Mouse (Mus musculus): ENCODE results near the gene Igsf9. TPM values are rescaled to one million over a fixed set of nuclear protein-coding genes. Genes with fewer than 3 reads are reported as not detected.

The Igsf9 gene
- total and polyA plus RNA-seq, 3 experiments = 0.12 to 0.38 TPM; not detected in 1

DNA sequence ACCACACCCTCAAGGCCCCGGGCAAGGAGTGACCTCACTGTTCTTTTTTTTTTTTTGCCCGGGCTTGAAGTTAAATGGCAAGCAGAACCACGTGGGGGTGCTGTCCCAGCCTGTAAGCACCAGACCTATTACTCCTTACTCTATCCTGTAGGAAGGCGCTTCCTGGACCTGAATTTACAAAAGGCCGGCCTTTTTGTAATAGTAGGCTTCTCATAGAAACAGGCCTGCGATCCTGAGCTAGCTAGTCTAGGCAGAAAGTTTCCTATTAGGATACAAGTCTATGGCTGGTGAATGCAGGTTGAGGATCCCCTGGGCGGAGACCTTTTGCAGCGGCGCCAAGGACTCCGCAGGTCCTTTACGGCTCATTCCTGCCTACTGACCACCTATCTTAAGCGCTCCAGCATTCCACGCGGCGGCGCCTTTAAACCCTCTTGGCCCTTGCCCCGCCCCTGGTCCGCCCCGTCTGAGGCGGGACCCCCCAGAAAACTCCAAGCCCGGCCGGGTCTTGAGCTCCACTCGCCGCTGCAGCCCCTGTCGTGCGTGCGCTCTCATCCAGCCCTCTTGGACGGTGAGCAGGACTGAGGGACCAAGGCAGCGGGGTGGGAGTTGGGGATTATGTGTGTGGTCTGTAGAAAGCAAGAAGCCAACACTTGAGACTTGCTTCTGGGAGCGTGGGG lies 18.3 kb downstream of the Igsf9 start, which contains the start of gene Tagln2:
TSS of gene Tagln2 (plus strand) at position 283 of the 677 bp plus-strand sequence.
- Histone ChIP-seq H3K4me1 (ENCODE audit: control insufficient read depth in 1 of 2, insufficient read depth in 2 of 2, low read length in 2 of 2) (peaks cover 9 to 37% of the 10 kb centered on the region in 2 experiments), H3K9ac (ENCODE audit: control insufficient read depth, low read depth, low read length, poor library complexity, severe bottlenecking) (peak within 1 kb of the TSS; percentile 92), H3K4me3 (ENCODE audit: control insufficient read depth in 1 of 2, insufficient read depth in 1 of 2, low read depth in 2 of 2, low read length in 2 of 2) (peak within 1 kb of the TSS; percentile 65 to 91), H3K9me3 (replicated peaks; ENCODE audit: insufficient read depth, low read length) (no peaks in the 10 kb centered on the region), H3K79me2 (ENCODE audit: control insufficient read depth, insufficient read depth, low read length, poor library complexity) (peaks cover 43% of the 10 kb centered on the region), H3K27me3 (ENCODE audit: control insufficient read depth in 1 of 2, insufficient read depth in 2 of 2, low read length in 2 of 2) (no peaks in the 10 kb centered on the region), H3K27ac (ENCODE audit: control insufficient read depth, low read depth, low read length) (peak within 1 kb of the TSS; percentile 85), H3K36me3 (ENCODE audit: control insufficient read depth in 1 of 2, insufficient read depth in 2 of 2, low read length in 2 of 2) (peaks cover 0 to 23% of the 10 kb centered on the region in 2 experiments; a peak in 2 of 4 replicates)
- peak; percentile 85; the same call in 1 of the 2 replicates for TF ChIP-seq POLR2AphosphoS2 (IDR thresholded peaks at IDR 0.05; ENCODE audit: low read length)
- no peak for TF ChIP-seq TAL1 (IDR thresholded peaks at IDR 0.05; ENCODE audit: low read length)
- TF ChIP-seq ZMIZ1 (IDR thresholded peaks at IDR 0.05; ENCODE audit: low read depth, low read length) = peak; percentile 78
- TF ChIP-seq KAT2A (conservative IDR thresholded peaks at IDR 0.05; ENCODE audit: low read depth, low read length) = no peak
- TF ChIP-seq MXI1 (IDR thresholded peaks at IDR 0.05; ENCODE audit: low read depth, low read length) = peak; percentile 51
- no peak for TF ChIP-seq MAZ (IDR thresholded peaks at IDR 0.05; ENCODE audit: low read depth, low read length)
- peak; percentile 46; the same call in 1 of the 2 replicates for TF ChIP-seq HCFC1 (IDR thresholded peaks at IDR 0.05; ENCODE audit: low read depth, low read length)
- TF ChIP-seq NELFE (IDR thresholded peaks at IDR 0.05; ENCODE audit: low read depth, low read length) = peak; percentile 83
- TF ChIP-seq JUND (IDR thresholded peaks at IDR 0.05; ENCODE audit: low read depth, low read length) = no peak
- no peak for TF ChIP-seq MYC (IDR thresholded peaks at IDR 0.05; ENCODE audit: low read depth, low read length)
- no peak for TF ChIP-seq MYB (IDR thresholded peaks at IDR 0.05; ENCODE audit: low read depth, low read length)
- TF ChIP-seq POLR2AphosphoS5 (IDR thresholded peaks at IDR 0.05; ENCODE audit: borderline replicate concordance, low read depth, low read length) = no peak
- peak; percentile 27; the same call in 1 of the 2 replicates for TF ChIP-seq TCF12 (IDR thresholded peaks at IDR 0.05; ENCODE audit: low read depth, low read length)
- no peak for TF ChIP-seq ELF1 (IDR thresholded peaks at IDR 0.05; ENCODE audit: low read depth, low read length)
- no peak for TF ChIP-seq ZC3H11A (IDR thresholded peaks at IDR 0.05; ENCODE audit: low read depth, low read length)
- peak; percentile 19 to 46 (median 33); a peak in 4 of 6 replicates for TF ChIP-seq CTCF (IDR thresholded peaks at IDR 0.05 in 2 of 3, conservative IDR thresholded peaks at IDR 0.05 in 1 of 3; ENCODE audit: control insufficient read depth in 1 of 3, insufficient read depth in 1 of 3, low read depth in 2 of 3, low read length in 3 of 3, poor library complexity in 1 of 3, severe bottlenecking in 1 of 3)
- TF ChIP-seq MAX (IDR thresholded peaks at IDR 0.05; ENCODE audit: low read length) = no peak
- peak; percentile 82 for TF ChIP-seq ZNF384 (IDR thresholded peaks at IDR 0.05; ENCODE audit: low read depth, low read length)
- TF ChIP-seq USF2 (IDR thresholded peaks at IDR 0.05; ENCODE audit: borderline replicate concordance in 1 of 2, insufficient read depth in 1 of 2, low read depth in 1 of 2, low read length in 2 of 2) = no peak
- TF ChIP-seq POLR2A (IDR thresholded peaks at IDR 0.05; ENCODE audit: control insufficient read depth in 1 of 2, insufficient read depth in 1 of 2, low read depth in 1 of 2, low read length in 2 of 2, poor library complexity in 1 of 2) = peak; percentile 89 to 94
- peak; percentile 94 for TF ChIP-seq TBP (IDR thresholded peaks at IDR 0.05; ENCODE audit: low read depth, low read length)
- peak; percentile 52; the same call in 1 of the 2 replicates for TF ChIP-seq USF1 (IDR thresholded peaks at IDR 0.05; ENCODE audit: low read depth, low read length)
- TF ChIP-seq SMC3 (IDR thresholded peaks at IDR 0.05; ENCODE audit: low read depth, low read length) = peak; percentile 22
- no peak for TF ChIP-seq ETS1 (IDR thresholded peaks at IDR 0.05; ENCODE audit: low read depth, low read length)
- TF ChIP-seq ZKSCAN1 (IDR thresholded peaks at IDR 0.05; ENCODE audit: low read depth, low read length) = no peak
- peak; percentile 87 for DNase-seq (ENCODE audit: low read depth, low spot score)
